Mouse (Mus musculus): ENCODE measurements around the gene Arfgap3. TPM values are rescaled to one million over a fixed set of nuclear protein-coding genes. Genes with fewer than 3 reads are reported as not detected.
"Not testable (repeated sequence)": the region's sequence is repeated elsewhere in the genome, so short reads cannot be mapped to it uniquely, and the experiment has no call there.

The Arfgap3 gene
- polyA plus RNA-seq, 1 experiment, result 24.9 TPM

- no peak overlapping the region for H3K27ac ChIP-seq (ENCODE audit: insufficient read depth, low read length)
- no peak for TF ChIP-seq POLR2A (IDR thresholded peaks at IDR 0.05; ENCODE audit: extremely low read depth, insufficient read depth, low read length)
- no peak for TF ChIP-seq CTCF (IDR thresholded peaks at IDR 0.05; ENCODE audit: extremely low read depth, insufficient read depth, low read length)
- no peak overlapping the region for H3K4me3 ChIP-seq (ENCODE audit: insufficient read depth, low read length)
- peaks cover 2% of the 10 kb centered on the region for H3K4me1 ChIP-seq (ENCODE audit: control insufficient read depth, insufficient read depth, low read length)
Observed at GRCm38 (mm10) chr15:83368261-83368660, 18.2 kb upstream of the Arfgap3 start.

DNA sequence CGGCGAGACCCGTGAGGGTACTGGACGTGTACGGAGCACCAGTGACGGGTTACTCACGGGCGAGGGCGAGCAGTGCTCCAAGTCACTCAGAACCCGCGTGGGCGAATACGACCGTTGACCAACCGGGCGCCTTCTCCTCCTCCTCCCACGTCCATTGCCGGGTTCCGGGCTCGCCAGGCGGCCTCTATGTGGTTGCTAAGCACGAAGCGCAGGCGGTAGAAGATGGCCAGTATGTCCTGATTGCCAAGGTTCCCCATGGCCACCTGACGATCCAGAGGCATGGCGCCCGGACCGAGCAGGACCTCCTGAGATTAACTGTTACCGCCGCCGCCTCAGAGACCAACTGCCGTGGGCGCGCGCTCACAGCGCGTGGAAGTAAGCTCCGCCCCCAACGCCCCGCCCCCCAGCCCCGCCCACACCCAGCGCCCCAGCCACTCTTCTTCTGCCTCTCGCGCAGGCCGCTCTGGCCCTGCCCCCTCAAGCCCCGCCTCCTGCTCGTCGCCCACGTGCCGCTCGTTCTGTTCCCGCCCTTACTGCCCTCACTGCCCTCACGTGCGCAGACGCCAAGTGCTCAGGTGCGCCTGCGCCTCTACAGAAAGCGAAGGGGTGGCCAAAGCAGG is 17.0 kb upstream of the Arfgap3 start:
- no peak overlapping the region for H3K27ac ChIP-seq (ENCODE audit: insufficient read depth, low read length)
- peaks cover 2% of the 10 kb centered on the region for H3K4me1 ChIP-seq (ENCODE audit: control insufficient read depth, insufficient read depth, low read length)
- peak overlapping the region; percentile 44 for H3K4me3 ChIP-seq (ENCODE audit: insufficient read depth, low read length)
- TF ChIP-seq CTCF (IDR thresholded peaks at IDR 0.05; ENCODE audit: extremely low read depth, insufficient read depth, low read length) (no peak), POLR2A (IDR thresholded peaks at IDR 0.05; ENCODE audit: extremely low read depth, insufficient read depth, low read length) (no peak)

GRCm38 (mm10) chr15:83365697-83366096 is 15.7 kb upstream of the Arfgap3 start:
- TF ChIP-seq CTCF (IDR thresholded peaks at IDR 0.05; ENCODE audit: extremely low read depth, insufficient read depth, low read length) (no peak), POLR2A (IDR thresholded peaks at IDR 0.05; ENCODE audit: extremely low read depth, insufficient read depth, low read length) (no peak)
- H3K4me3 ChIP-seq (ENCODE audit: insufficient read depth, low read length), result no peak overlapping the region
- no peak overlapping the region for H3K27ac ChIP-seq (ENCODE audit: insufficient read depth, low read length)
- peaks cover 2% of the 10 kb centered on the region for H3K4me1 ChIP-seq (ENCODE audit: control insufficient read depth, insufficient read depth, low read length)

GRCm38 (mm10) chr15:83364194-83364593 is 14.1 kb upstream of the Arfgap3 start:
- Histone ChIP-seq H3K27ac (ENCODE audit: insufficient read depth, low read length) (no peak overlapping the region), H3K4me3 (ENCODE audit: insufficient read depth, low read length) (no peak overlapping the region), H3K4me1 (ENCODE audit: control insufficient read depth, insufficient read depth, low read length) (peaks cover 2% of the 10 kb centered on the region)
- TF ChIP-seq CTCF (IDR thresholded peaks at IDR 0.05; ENCODE audit: extremely low read depth, insufficient read depth, low read length) (no peak), POLR2A (IDR thresholded peaks at IDR 0.05; ENCODE audit: extremely low read depth, insufficient read depth, low read length) (no peak)

GRCm38 (mm10) chr15:83362813-83363212 is 12.8 kb upstream of the Arfgap3 start:
- not testable (repeated sequence) for H3K4me1 ChIP-seq (ENCODE audit: control insufficient read depth, insufficient read depth, low read length); H3K4me3 ChIP-seq (ENCODE audit: insufficient read depth, low read length); H3K27ac ChIP-seq (ENCODE audit: insufficient read depth, low read length)

DNA sequence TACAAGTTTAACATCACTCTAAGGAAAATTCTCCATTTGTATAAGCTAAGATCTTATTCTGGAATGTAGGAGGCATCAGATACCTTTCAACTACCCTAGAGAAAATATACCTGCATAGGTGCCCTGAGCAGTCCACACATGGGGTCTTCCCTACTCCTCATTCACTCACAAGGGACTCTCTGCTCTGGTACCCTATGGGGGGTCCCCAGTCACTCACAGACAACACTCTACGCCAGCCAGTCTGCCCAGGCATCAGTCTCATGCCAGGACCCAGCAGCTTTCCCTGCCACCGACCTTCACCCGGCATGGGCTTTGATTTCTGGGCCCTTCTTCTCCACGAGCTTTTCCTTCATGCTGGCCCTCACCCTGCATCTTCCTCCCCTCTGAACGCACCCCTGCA is 10.9 kb upstream of the Arfgap3 start:
- not testable (repeated sequence) for H3K27ac ChIP-seq (ENCODE audit: insufficient read depth, low read length); H3K4me3 ChIP-seq (ENCODE audit: insufficient read depth, low read length); H3K4me1 ChIP-seq (ENCODE audit: control insufficient read depth, insufficient read depth, low read length)

- Histone ChIP-seq H3K27ac (ENCODE audit: insufficient read depth, low read length) (no peak overlapping the region), H3K4me1 (ENCODE audit: control insufficient read depth, insufficient read depth, low read length) (peaks cover 2% of the 10 kb centered on the region), H3K4me3 (ENCODE audit: insufficient read depth, low read length) (no peak overlapping the region)
- TF ChIP-seq CTCF (IDR thresholded peaks at IDR 0.05; ENCODE audit: extremely low read depth, insufficient read depth, low read length), result no peak
- no peak for TF ChIP-seq POLR2A (IDR thresholded peaks at IDR 0.05; ENCODE audit: extremely low read depth, insufficient read depth, low read length)
Observed at GRCm38 (mm10) chr15:83360140-83360539, 10.1 kb upstream of the Arfgap3 start.

GRCm38 (mm10) chr15:83358476-83358875 is 8.4 kb upstream of the Arfgap3 start:
- Histone ChIP-seq H3K27ac (ENCODE audit: insufficient read depth, low read length) (no peak overlapping the region), H3K4me3 (ENCODE audit: insufficient read depth, low read length) (no peak overlapping the region), H3K4me1 (ENCODE audit: control insufficient read depth, insufficient read depth, low read length) (no peaks in the 10 kb centered on the region)
- TF ChIP-seq CTCF (IDR thresholded peaks at IDR 0.05; ENCODE audit: extremely low read depth, insufficient read depth, low read length), result no peak
- TF ChIP-seq POLR2A (IDR thresholded peaks at IDR 0.05; ENCODE audit: extremely low read depth, insufficient read depth, low read length), result no peak

GRCm38 (mm10) chr15:83351546-83351945 is 1.5 kb upstream of the Arfgap3 start:
- no peak overlapping the region for H3K4me3 ChIP-seq (ENCODE audit: insufficient read depth, low read length)
- no peaks in the 10 kb centered on the region; the same call in 1 of the 2 replicates for H3K4me1 ChIP-seq (ENCODE audit: control insufficient read depth, insufficient read depth, low read length)
- TF ChIP-seq POLR2A (IDR thresholded peaks at IDR 0.05; ENCODE audit: extremely low read depth, insufficient read depth, low read length) (no peak), CTCF (IDR thresholded peaks at IDR 0.05; ENCODE audit: extremely low read depth, insufficient read depth, low read length) (no peak)
- no peak overlapping the region for H3K27ac ChIP-seq (ENCODE audit: insufficient read depth, low read length)

- Histone ChIP-seq H3K4me1 (ENCODE audit: control insufficient read depth, insufficient read depth, low read length) (no peaks in the 10 kb centered on the region; the same call in 1 of the 2 replicates), H3K27ac (ENCODE audit: insufficient read depth, low read length) (no peak overlapping the region), H3K4me3 (ENCODE audit: insufficient read depth, low read length) (no peak overlapping the region; the same call in 1 of the 2 replicates)
- TF ChIP-seq POLR2A (IDR thresholded peaks at IDR 0.05; ENCODE audit: extremely low read depth, insufficient read depth, low read length) (no peak), CTCF (IDR thresholded peaks at IDR 0.05; ENCODE audit: extremely low read depth, insufficient read depth, low read length) (no peak)
Observed at GRCm38 (mm10) chr15:83350859-83351258, 812 bp upstream of the Arfgap3 start.

Data from cortical plate, adult 2 months (tissue).